Mouse (Mus musculus) forebrain, embryonic 12.5 days (tissue): ENCODE results near the gene Cmah. TPM values are rescaled to one million over a fixed set of nuclear protein-coding genes. Genes with fewer than 3 reads are reported as not detected.
"Not testable (repeated sequence)": the region's sequence is repeated elsewhere in the genome, so short reads cannot be mapped to it uniquely, and the experiment has no call there.

Source experiments
- ATAC-seq: fragments of 200-750 bp; cut with Nextera tagmentation; 2 replicates; pipeline ENCODE4 v1.8.0; 2017; ENCODE audit warnings: moderate TSS enrichment; ENCODE audit not compliant: low FRiP score
- H3K27ac ChIP-seq: fragments of 300-500 bp; sonication (generic); 2 replicates; pipeline ENCODE4 v1.5.1; 2016; ENCODE audit warnings: mild to moderate bottlenecking
- H3K27me3 ChIP-seq: fragments of 300-500 bp; sonication (generic); 2 replicates; pipeline ENCODE4 v1.6.1; 2016; ENCODE audit warnings: mild to moderate bottlenecking
- H3K36me3 ChIP-seq: fragments of 300-500 bp; sonication (generic); replicated peaks from 2 replicates; pipeline ENCODE4 v1.6.1; 2016; ENCODE audit warnings: mild to moderate bottlenecking
- H3K4me1 ChIP-seq: fragments of 300-500 bp; sonication (generic); 2 replicates; pipeline ENCODE4 v1.6.1; 2016
- H3K4me2 ChIP-seq: fragments of 300-500 bp; sonication (generic); 2 replicates; pipeline ENCODE4 v1.6.1; 2016; ENCODE audit warnings: mild to moderate bottlenecking, moderate library complexity
- H3K4me3 ChIP-seq: fragments of 300-500 bp; sonication (generic); replicated peaks from 2 replicates; pipeline ENCODE4 v1.5.1; 2016; ENCODE audit warnings: mild to moderate bottlenecking
- H3K9ac ChIP-seq: fragments of 300-500 bp; sonication (generic); 2 replicates; pipeline ENCODE4 v1.6.1; 2016; ENCODE audit warnings: mild to moderate bottlenecking
- H3K9me3 ChIP-seq: fragments of 300-500 bp; sonication (generic); 2 replicates; pipeline ENCODE4 v1.6.1; 2016
- WGBS: fragments of 180-500 bp; shearing (Covaris S2); methylation state at CpG from one replicate; pipeline ENCODE4 v1.1.7; 2016; 5-methylcytosine and 5-hydroxymethylcytosine counted together
- polyA plus RNA-seq: library from polyadenylated mRNA; unstranded; fragments of >200 nt; fragmentation: Nextera tagmentation; extraction: Ambion mirVana; gene quantifications from 2 replicates; pipeline ENCODE4 v1.2.1, GENCODE M21; 2016

Gene Cmah
- polyA plus RNA-seq, 1 experiment from 2014 or later: 0.28 TPM

DNA sequence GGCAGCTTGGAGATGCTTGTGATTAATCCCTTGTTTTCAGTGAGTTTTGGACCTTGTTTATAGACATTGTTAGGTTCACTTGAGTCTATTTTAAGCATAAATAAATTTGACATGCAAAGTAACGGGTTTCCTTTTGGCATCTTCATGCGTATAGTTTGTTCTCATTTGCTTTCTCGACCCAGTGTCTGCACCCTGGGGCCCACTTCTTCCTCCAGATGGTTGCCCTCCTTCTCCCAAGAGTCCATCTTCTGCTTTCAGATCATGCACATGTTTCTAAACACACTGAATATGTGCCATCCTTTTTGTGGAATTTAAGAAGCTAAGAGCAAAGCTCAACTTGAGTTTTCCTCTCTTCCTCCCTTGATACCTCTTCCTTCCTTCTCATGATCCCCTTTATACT, 71.3 kb downstream of the Cmah start:
- H3K27ac ChIP-seq: no peak overlapping the region
- no peaks in the 10 kb centered on the region for H3K36me3 ChIP-seq
- ATAC-seq: no peak
- 88% methylated on average over 3 of the region's 3 CpGs for WGBS
- 0 out of 2 replicates have a peak, but pooled peaks cover 2% of the 10 kb centered on the region for H3K27me3 ChIP-seq
- H3K4me3 ChIP-seq: no peak overlapping the region
- H3K4me2 ChIP-seq: no peak overlapping the region
- no peaks in the 10 kb centered on the region for H3K4me1 ChIP-seq
- H3K9me3 ChIP-seq: no peaks in the 10 kb centered on the region
- no peak overlapping the region for H3K9ac ChIP-seq

DNA sequence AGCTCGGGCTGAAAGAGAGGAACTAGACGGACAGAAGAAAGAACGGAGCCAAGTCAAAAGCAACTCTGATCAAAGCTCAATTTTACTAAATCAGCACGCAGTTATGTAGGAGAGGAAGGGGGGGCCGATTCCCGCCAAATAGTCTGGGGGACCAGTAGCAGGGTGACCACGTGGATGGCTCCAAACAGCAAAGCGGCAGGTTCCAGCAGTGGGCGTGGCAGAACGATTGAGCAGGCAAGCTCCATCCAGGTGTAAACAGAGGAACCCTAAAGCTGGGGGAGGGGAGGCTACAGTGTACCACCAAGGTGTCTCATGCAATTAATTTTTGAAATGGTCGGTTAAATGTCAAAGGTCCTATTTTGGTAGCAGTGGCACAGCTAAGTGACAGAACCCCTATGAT, 74.6 kb downstream of the Cmah start:
- Histone ChIP-seq H3K4me3 (0 out of 2 replicates have a peak overlapping the region, but pooled peaks have one; percentile 4), H3K4me2 (peak overlapping the region; percentile 31)
- not testable (repeated sequence) for H3K4me1 ChIP-seq, H3K36me3 ChIP-seq, H3K9ac ChIP-seq, H3K9me3 ChIP-seq, H3K27me3 ChIP-seq, H3K27ac ChIP-seq, ATAC-seq
- WGBS: 19% methylated on average over 11 of the region's 11 CpGs

DNA sequence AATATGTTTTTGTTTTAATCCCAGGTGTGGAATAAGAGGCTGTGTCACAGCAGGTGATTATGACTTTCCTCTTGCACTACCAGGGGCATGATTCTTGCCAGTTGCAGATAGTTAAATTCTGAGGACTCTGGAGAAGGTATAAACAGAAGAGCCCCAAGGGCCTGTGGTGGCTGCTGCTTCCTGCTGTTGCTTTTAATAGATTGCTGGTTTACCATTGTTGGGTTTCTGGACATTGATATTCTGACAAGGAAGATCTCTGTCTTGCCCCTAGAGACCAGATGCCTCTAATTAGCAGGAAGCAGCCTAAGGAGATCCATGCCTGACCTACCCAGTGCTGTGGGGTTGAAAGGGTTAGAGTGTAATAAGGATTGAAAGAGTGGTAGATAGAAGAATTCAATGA, 75.8 kb downstream of the Cmah start:
- no peaks in the 10 kb centered on the region for H3K36me3 ChIP-seq
- H3K9ac ChIP-seq: no peak overlapping the region
- 0 out of 2 replicates have a peak, but pooled peaks have one; percentile 6 for ATAC-seq
- 0 out of 2 replicates have a peak, but pooled peaks cover 2% of the 10 kb centered on the region for H3K27me3 ChIP-seq
- H3K4me3 ChIP-seq: no peak overlapping the region
- no peaks in the 10 kb centered on the region for H3K9me3 ChIP-seq
- no peaks in the 10 kb centered on the region for H3K4me1 ChIP-seq
- H3K4me2 ChIP-seq: no peak overlapping the region
- no peak overlapping the region for H3K27ac ChIP-seq

DNA sequence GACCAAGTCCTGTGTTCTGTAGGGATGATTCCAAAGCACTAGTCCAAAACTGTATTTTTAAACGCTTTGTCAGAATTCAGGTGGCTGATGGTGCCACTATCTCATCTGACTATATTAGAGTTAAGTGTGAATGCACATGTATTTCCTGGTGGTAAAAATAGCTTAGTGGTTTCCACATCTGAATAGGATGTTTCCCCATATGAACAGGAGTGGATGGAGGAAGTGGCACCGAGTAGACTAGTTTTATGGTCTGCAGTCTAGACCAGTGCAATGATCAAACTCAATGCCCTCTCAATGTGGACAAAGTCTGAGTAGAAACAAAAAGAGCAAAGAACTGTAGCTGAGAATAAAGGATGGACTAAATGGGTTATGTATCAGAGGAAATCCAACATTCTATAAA, 79.6 kb downstream of the Cmah start:
- WGBS: 90% methylated on average over 2 of the region's 2 CpGs
- no peak overlapping the region for H3K9ac ChIP-seq
- no peak for ATAC-seq
- H3K4me1 ChIP-seq: no peaks in the 10 kb centered on the region
- no peaks in the 10 kb centered on the region for H3K9me3 ChIP-seq
- no peak overlapping the region for H3K27ac ChIP-seq
- H3K27me3 ChIP-seq: 0 out of 2 replicates have a peak, but pooled peaks cover 2% of the 10 kb centered on the region
- H3K4me3 ChIP-seq: no peak overlapping the region
- no peak overlapping the region for H3K4me2 ChIP-seq
- H3K36me3 ChIP-seq: no peaks in the 10 kb centered on the region

DNA sequence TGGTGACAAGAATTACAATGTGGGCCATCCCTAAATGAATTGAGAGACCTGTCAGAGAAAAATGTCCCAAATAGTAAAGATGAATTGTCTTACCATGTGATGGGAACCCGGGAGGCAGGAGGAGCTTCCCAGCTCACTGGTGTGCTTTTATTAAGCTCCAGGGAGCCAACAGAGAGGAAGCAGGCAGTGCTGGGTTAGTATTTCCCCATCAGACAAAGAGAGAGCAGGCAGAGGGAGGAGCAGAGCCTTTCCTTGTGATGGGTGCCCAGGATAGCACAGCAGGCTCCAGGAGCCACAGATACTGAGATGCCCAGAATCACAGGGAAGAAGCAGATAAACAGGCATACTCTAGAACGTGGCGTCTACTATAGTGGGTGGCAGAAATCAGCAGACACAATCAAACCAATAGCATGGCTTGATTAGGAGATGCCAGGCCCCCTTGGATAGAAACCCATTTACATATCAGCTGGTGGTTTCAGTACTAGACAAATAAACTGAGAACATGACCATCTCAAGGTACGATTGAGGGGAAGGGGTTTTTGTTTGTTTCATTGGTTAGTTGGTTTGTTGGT, 87.5 kb downstream of the Cmah start:
- ATAC-seq: no peak
- H3K36me3 ChIP-seq: no peaks in the 10 kb centered on the region
- H3K9ac ChIP-seq: no peak overlapping the region
- no peak overlapping the region for H3K4me2 ChIP-seq
- H3K4me3 ChIP-seq: no peak overlapping the region
- 61% methylated on average over 4 of the region's 4 CpGs for WGBS
- no peaks in the 10 kb centered on the region for H3K27me3 ChIP-seq
- no peaks in the 10 kb centered on the region for H3K4me1 ChIP-seq
- H3K27ac ChIP-seq: no peak overlapping the region
- H3K9me3 ChIP-seq: no peaks in the 10 kb centered on the region

DNA sequence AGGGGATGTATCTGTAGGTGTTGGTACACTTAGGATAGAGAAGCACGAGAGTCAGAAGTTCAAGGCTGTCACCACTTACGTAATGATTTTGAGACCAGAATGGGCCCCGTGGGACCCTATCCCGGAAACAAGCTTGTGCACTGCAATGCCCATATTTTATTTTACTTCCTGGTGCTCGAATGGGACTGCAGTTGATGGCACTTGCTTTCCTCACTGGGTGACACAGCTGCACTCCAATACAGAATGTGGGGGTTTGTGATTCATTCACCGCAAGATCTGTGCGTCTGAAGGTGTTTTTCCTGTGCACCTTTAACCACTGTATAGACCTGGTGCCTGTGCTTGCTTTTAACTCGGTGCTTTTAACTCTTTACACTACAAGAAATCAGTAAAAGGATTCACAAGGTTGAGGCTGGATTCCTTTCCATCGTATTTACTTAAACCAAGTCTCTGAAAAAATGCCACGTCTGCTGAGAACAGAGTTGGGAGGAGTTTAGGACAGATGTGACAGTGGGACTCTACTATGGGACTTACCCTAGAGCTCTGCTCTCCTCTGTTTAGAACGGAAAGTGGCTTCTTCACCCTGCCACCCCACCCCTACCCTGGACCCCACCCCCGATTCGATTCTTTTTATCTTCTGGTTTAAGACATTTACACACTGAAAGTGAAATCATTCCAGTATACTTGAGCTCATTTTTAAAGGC, 88.5 kb downstream of the Cmah start:
- no peak overlapping the region for H3K27ac ChIP-seq
- H3K9me3 ChIP-seq: no peaks in the 10 kb centered on the region
- no peaks in the 10 kb centered on the region for H3K4me1 ChIP-seq
- no peak overlapping the region for H3K4me3 ChIP-seq
- no peaks in the 10 kb centered on the region for H3K36me3 ChIP-seq
- ATAC-seq: no peak
- H3K27me3 ChIP-seq: no peaks in the 10 kb centered on the region
- H3K9ac ChIP-seq: no peak overlapping the region
- WGBS: 86% methylated on average over 13 of the region's 13 CpGs
- no peak overlapping the region for H3K4me2 ChIP-seq

DNA sequence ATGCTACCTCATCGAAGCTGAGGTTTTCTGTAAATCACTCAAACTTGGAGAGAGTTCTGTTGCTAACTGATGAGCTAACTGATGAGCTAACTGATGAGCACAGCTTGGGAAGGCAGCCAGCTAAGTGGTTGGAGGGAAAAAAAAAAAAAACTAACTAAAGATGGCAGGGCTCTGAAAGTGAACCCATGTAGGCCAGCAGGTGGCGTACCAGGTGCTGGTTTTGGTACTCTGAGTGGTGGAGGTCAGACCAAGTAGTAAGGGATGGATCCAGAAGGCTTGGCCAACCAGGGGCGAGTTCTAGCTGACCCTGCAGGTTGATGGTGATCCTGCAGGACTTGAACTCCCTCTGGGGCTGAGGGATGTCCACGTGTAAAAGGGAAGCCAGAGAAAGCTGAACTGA, 89.2 kb downstream of the Cmah start:
- H3K4me1 ChIP-seq: no peaks in the 10 kb centered on the region
- no peaks in the 10 kb centered on the region for H3K27me3 ChIP-seq
- H3K9me3 ChIP-seq: no peaks in the 10 kb centered on the region
- H3K4me2 ChIP-seq: no peak overlapping the region
- no peaks in the 10 kb centered on the region for H3K36me3 ChIP-seq
- H3K4me3 ChIP-seq: no peak overlapping the region
- no peak overlapping the region for H3K9ac ChIP-seq
- H3K27ac ChIP-seq: no peak overlapping the region
- no peak for ATAC-seq
- WGBS: 50% methylated on average over 4 of the region's 4 CpGs

DNA sequence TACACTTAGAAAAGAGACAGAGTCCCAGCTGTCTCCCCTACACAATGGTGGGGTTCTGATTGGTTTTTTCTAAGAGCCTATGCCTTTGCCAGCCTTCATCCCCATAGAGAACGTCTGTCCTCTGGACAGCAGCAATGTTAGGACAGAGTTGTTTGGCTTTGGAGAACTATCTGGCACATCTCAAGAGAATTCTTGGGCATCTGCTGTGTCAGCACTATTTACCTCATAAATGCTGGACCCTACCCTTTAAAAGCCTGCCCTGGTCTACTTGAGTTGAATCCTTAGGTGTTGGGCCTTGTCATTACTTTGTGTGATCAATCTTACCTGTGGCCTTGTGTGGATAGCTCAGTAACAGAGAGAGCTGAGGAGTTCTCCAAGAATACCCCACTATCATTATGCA, 90.8 kb downstream of the Cmah start:
- Histone ChIP-seq H3K4me1 (no peaks in the 10 kb centered on the region), H3K4me2 (no peak overlapping the region), H3K9ac (no peak overlapping the region), H3K27ac (no peak overlapping the region), H3K4me3 (no peak overlapping the region), H3K36me3 (no peaks in the 10 kb centered on the region), H3K9me3 (no peaks in the 10 kb centered on the region), H3K27me3 (no peaks in the 10 kb centered on the region)
- 68% methylated on average over 1 of the region's 1 CpGs for WGBS
- ATAC-seq: no peak

DNA sequence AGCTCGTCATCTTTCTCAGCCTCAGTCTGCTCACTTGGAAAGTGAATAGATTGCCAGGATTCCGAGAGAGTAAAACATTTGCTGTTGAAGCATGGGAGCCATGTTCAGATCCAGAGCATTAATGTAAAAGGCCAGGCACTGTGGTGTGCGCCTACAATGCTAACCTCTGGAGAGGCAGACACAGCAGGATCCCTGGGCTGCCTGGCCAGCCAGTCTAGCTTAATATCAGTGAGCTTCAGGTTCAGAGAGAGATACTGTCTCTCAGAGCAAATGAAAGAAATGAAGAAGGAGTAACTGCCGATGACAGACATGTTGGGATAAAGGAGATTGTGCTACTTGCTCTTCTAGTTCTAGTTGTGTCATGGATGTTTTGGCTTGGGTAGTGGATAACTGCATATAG, 91.6 kb downstream of the Cmah start:
- Histone ChIP-seq H3K27ac (no peak overlapping the region), H3K4me3 (no peak overlapping the region), H3K4me2 (no peak overlapping the region), H3K4me1 (no peaks in the 10 kb centered on the region), H3K9ac (no peak overlapping the region), H3K9me3 (no peaks in the 10 kb centered on the region), H3K36me3 (no peaks in the 10 kb centered on the region), H3K27me3 (no peaks in the 10 kb centered on the region)
- ATAC-seq: no peak
- WGBS: 77% methylated on average over 4 of the region's 4 CpGs

DNA sequence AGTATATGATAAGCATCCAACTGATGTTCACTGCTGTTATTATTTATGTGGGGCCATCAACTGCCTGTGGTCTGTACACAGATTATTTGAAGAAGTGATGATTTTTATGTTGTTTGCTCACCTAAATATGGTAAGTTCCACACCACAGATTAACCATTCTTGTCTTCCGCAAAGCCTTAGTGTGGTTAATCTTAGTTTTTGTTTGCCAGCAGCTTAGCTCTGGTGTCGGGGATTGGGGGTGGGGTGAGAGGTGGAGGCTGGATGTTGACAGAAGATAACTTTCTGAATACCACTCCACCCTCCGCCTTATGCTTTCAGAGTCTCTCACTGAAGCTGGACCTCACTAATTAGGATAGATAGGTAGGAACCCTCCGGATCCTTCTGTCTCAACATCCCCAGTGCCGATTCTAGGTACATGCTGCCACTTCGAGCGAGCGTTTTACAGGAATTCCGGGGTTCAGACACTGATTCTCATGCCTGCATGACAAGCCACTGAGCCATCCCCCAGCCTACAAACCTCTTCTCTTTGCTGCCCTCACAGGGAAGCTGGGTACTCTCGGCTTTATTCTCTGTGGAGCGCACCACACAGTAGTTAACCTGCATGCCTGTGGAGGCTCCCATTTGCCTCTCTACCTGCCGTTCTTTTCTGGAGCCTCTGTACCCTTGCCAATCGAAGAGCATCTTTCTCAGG, 92.5 kb downstream of the Cmah start:
- no peaks in the 10 kb centered on the region for H3K27me3 ChIP-seq
- no peak overlapping the region for H3K27ac ChIP-seq
- H3K4me1 ChIP-seq: no peaks in the 10 kb centered on the region

DNA sequence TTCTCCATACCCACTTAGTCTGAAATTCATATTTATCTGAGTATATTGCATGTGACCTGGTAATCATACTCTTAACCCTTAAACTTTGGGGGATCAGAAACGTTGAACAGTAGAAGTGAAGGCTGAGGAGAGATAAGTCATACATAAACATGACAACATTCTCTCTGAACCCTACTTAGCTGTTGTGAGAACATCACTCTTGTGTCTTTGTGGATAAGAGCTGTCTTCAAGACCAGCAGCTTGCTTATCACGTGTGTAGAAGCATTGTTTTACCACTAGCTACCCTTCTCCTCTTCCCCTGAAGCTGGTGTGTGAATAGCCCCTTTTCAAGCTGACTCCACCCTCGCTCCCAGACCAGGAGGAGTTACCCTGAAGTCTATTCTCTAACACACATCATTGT, 94.8 kb downstream of the Cmah start:
- WGBS: 40% methylated on average over 3 of the region's 3 CpGs
- H3K36me3 ChIP-seq: no peaks in the 10 kb centered on the region
- no peaks in the 10 kb centered on the region for H3K27me3 ChIP-seq
- H3K4me3 ChIP-seq: no peak overlapping the region
- H3K9me3 ChIP-seq: no peaks in the 10 kb centered on the region
- H3K27ac ChIP-seq: no peak overlapping the region
- no peaks in the 10 kb centered on the region for H3K4me1 ChIP-seq
- no peak overlapping the region for H3K4me2 ChIP-seq
- no peak overlapping the region for H3K9ac ChIP-seq
- no peak for ATAC-seq

More for the DNA sequence above, 92.5 kb downstream of the Cmah start:
- Histone ChIP-seq H3K9me3 (no peaks in the 10 kb centered on the region), H3K4me2 (no peak overlapping the region), H3K4me3 (no peak overlapping the region), H3K36me3 (no peaks in the 10 kb centered on the region), H3K9ac (no peak overlapping the region)
- no peak for ATAC-seq
- 79% methylated on average over 13 of the region's 13 CpGs for WGBS

DNA sequence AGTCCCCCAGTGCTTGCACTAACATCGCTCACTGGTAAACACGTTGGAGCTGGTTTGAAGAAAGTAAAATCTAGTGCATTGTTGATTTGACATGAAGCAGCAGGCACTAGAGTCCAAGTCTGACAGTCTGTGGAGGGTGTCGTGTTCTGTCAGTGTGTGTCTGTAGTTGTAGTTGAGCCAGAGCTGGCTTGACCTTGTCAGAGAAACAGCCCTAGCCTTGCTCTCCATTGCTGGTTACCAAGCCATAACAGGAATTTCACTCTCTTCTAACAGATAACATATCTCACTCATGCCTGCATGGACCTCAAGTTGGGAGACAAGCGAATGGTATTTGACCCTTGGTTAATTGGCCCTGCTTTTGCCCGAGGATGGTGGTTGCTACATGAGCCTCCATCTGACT, 103.0 kb downstream of the Cmah start:
- ATAC-seq: no peak
- 78% methylated on average over 5 of the region's 5 CpGs for WGBS
- Histone ChIP-seq H3K36me3 (no peaks in the 10 kb centered on the region), H3K4me3 (no peak overlapping the region), H3K9ac (no peak overlapping the region), H3K9me3 (no peaks in the 10 kb centered on the region), H3K27me3 (no peaks in the 10 kb centered on the region), H3K4me2 (no peak overlapping the region), H3K27ac (no peak overlapping the region), H3K4me1 (no peaks in the 10 kb centered on the region)

DNA sequence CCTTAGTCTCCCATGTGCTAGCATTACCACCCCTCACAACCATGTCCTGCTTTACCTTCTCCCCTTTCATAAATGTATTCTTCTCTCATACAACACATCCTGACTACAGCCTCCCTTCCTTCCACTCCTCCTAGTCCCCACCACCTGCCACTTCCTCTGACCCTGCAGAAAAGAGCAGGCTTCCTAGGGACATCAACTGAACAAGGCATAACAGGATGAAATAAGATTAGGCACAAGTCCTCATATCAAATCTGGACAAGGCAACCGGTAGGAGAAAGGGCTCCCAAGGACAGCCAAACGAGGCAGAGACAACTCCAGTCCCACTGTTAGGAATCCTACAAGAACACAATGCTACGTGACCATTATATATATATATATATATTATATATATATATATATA, 104.4 kb downstream of the Cmah start:
- Histone ChIP-seq H3K4me2 (no peak overlapping the region), H3K27me3 (no peaks in the 10 kb centered on the region), H3K27ac (no peak overlapping the region), H3K36me3 (no peaks in the 10 kb centered on the region), H3K4me3 (no peak overlapping the region), H3K4me1 (no peaks in the 10 kb centered on the region), H3K9me3 (no peaks in the 10 kb centered on the region), H3K9ac (no peak overlapping the region)
- WGBS: 85% methylated on average over 3 of the region's 3 CpGs
- no peak for ATAC-seq
